Mouse (Mus musculus) hindbrain, embryonic 10.5 days (tissue): ENCODE measurements around the gene Tssk3. TPM values are rescaled to one million over a fixed set of nuclear protein-coding genes. Genes with fewer than 3 reads are reported as not detected.

Experiments
- DNase-seq: peaks from one replicate; pipeline ENCODE4 v3.0.0-alpha.2; 2017; ENCODE audit warnings: low spot score
- H3K27ac ChIP-seq: fragments of 300-500 bp; sonication (generic); 2 replicates; pipeline ENCODE4 v1.5.1; 2016; ENCODE audit warnings: mild to moderate bottlenecking, moderate library complexity
- H3K27me3 ChIP-seq: fragments of 300-500 bp; sonication (generic); 2 replicates; pipeline ENCODE4 v1.6.1; 2016; ENCODE audit warnings: mild to moderate bottlenecking; ENCODE audit not compliant: poor library complexity, insufficient read depth, severe bottlenecking
- H3K36me3 ChIP-seq: fragments of 300-500 bp; sonication (generic); 2 replicates; pipeline ENCODE4 v1.6.1; 2016; ENCODE audit warnings: mild to moderate bottlenecking, moderate library complexity
- H3K4me1 ChIP-seq: fragments of 300-500 bp; sonication (generic); replicated peaks from 2 replicates; pipeline ENCODE4 v1.6.1; 2016; ENCODE audit warnings: mild to moderate bottlenecking
- H3K4me3 ChIP-seq: fragments of 300-500 bp; sonication (generic); 2 replicates; pipeline ENCODE4 v1.5.1; 2016; ENCODE audit warnings: mild to moderate bottlenecking, moderate library complexity
- H3K9me3 ChIP-seq: fragments of 300-500 bp; sonication (generic); 2 replicates; pipeline ENCODE4 v1.6.1; 2016; ENCODE audit warnings: mild to moderate bottlenecking, moderate library complexity
- WGBS: fragments of 180-500 bp; shearing (Covaris S2); methylation state at CpG from one replicate; pipeline ENCODE4 v1.1.7; 2016; 5-methylcytosine and 5-hydroxymethylcytosine counted together
- polyA plus RNA-seq: library from polyadenylated mRNA; unstranded; fragments of >200 nt; fragmentation: Nextera tagmentation; extraction: Ambion mirVana; gene quantifications from 2 replicates; pipeline ENCODE4 v1.2.1, GENCODE M21; 2016

Gene Tssk3
- polyA plus RNA-seq, 1 experiment from 2014 or later, result not detected

DNA sequence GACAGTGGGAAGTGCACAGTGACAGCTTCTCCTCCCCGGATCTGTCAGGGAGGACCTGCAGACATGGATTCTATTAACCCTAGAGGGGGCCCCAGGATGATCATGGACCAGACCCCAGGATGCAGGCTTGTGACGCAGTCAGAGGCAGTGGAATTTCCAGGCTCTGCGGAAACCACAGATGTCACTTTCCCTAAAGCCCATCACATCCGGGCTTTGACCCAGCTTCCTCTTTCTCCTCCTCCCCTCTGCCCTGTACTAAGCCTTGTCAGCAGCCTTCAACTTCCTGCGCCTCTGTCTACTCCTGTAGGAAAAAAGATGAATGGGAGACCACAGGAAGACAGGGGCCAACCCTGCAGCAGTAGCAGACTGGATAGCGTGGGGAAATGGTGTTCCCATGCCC lies 5.8 kb upstream of the Tssk3 start:
- Histone ChIP-seq H3K4me3 (no peak overlapping the region), H3K27ac (peak overlapping the region; percentile 62)

DNA sequence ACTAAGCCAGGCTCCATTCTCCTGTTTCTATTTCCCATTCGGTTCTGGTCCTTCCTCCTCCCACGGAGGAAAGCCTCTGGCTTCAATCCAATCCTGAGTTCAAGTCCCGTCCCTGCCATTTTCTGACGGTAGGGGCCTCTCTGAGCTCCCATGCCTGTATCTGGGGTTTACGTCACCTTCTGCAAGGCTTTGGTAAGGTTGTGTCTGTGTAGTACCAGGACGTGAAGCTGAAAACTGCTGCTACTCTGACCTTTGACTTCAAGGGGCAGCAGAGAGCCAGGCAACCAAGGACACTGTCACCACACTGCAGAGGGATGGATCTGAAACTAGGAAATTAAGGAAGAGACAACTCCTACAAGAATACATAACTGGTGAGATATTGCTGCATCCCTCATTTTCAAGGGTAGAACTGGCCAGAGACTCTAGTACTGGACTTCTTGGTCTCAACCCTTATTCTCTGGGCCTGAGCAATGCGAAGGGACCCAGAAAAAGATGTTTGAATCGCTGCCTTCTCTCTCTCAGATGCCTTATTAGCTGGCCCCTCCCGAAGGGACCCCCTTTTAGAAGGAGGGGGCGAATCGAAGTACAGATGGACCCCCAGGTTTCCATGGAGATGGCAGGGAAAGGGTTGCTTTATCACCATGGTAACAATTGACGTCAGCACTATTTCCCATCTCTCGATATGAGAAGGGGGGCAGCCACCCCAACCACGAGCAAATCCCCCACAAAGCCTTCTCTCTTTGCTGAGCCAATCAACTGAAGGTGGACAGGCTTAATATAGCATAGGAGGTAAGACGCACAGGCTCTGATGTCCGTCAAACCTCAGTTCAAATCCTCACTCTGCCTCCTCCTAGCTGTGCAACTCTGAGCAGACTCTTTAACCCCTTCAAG lies 5.1 kb upstream of the Tssk3 start:
- Histone ChIP-seq H3K27ac (peak overlapping the region; percentile 62), H3K4me1 (peaks cover 51% of the 10 kb centered on the region)

More for the DNA sequence above, 5.8 kb upstream of the Tssk3 start:
- no peak for DNase-seq
- Histone ChIP-seq H3K36me3 (no peaks in the 10 kb centered on the region), H3K27me3 (peaks cover 14% of the 10 kb centered on the region), H3K4me1 (peaks cover 50% of the 10 kb centered on the region), H3K9me3 (no peaks in the 10 kb centered on the region)
- 43% methylated on average over 6 of the region's 6 CpGs for WGBS

GRCm38 (mm10) chr4:129494681-129495080 lies 3.9 kb upstream of the Tssk3 start:
- WGBS, result 76% methylated on average over 7 of the region's 7 CpGs
- no peak overlapping the region for H3K27ac ChIP-seq
- H3K4me3 ChIP-seq, result peak overlapping the region; percentile 9; the same call in 1 of the 2 replicates
- peaks cover 46% of the 10 kb centered on the region for H3K4me1 ChIP-seq
- H3K9me3 ChIP-seq, result no peaks in the 10 kb centered on the region
- no peak for DNase-seq
- 0 out of 2 replicates have a peak, but pooled peaks cover 2% of the 10 kb centered on the region for H3K36me3 ChIP-seq
- H3K27me3 ChIP-seq, result peaks cover 34% of the 10 kb centered on the region

More for the DNA sequence above, 5.1 kb upstream of the Tssk3 start:
- no peaks in the 10 kb centered on the region for H3K36me3 ChIP-seq
- no peak for DNase-seq
- no peaks in the 10 kb centered on the region for H3K9me3 ChIP-seq
- peaks cover 22% of the 10 kb centered on the region for H3K27me3 ChIP-seq
- H3K4me3 ChIP-seq, result no peak overlapping the region
- WGBS, result 32% methylated on average over 16 of the region's 16 CpGs

GRCm38 (mm10) chr4:129481090-129481489 lies 9.7 kb downstream of the Tssk3 start:
- no peaks in the 10 kb centered on the region for H3K27me3 ChIP-seq
- H3K4me3 ChIP-seq, result no peak overlapping the region
- H3K4me1 ChIP-seq, result peaks cover 6% of the 10 kb centered on the region; the same call in 1 of the 2 replicates
- H3K27ac ChIP-seq, result no peak overlapping the region
- WGBS, result 93% methylated on average over 1 of the region's 1 CpGs
- DNase-seq, result no peak
- peaks cover 99% of the 10 kb centered on the region for H3K36me3 ChIP-seq
- H3K9me3 ChIP-seq, result no peaks in the 10 kb centered on the region

DNA sequence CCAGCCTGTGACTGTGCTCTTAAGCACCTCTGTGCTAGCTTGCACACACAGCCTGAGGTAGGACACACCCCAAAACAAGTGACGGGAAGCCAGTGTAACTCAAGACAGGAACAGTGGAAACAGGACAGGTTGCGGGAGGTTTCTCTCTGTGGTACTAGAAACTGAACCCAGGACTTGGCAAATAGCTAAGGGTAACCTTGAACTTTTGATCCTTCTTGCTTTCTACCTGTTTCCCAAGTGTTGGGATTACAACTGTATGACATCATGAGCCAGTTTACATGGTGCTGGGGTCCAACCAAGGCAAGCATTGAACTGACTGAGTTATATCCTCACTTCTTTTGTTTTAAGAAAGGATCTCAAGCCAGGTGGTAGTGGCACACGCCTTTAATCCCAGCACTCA lies 11.0 kb downstream of the Tssk3 start:
- 93% methylated on average over 3 of the region's 3 CpGs for WGBS
- H3K4me1 ChIP-seq, result peaks cover 9% of the 10 kb centered on the region
- no peak overlapping the region for H3K4me3 ChIP-seq
- no peak overlapping the region for H3K27ac ChIP-seq
- peaks cover 98% of the 10 kb centered on the region for H3K36me3 ChIP-seq
- no peaks in the 10 kb centered on the region for H3K9me3 ChIP-seq
- DNase-seq, result no peak
- H3K27me3 ChIP-seq, result no peaks in the 10 kb centered on the region

GRCm38 (mm10) chr4:129476047-129476446 lies 14.8 kb downstream of the Tssk3 start:
- Histone ChIP-seq H3K4me1 (peaks cover 3% of the 10 kb centered on the region; the same call in 1 of the 2 replicates), H3K9me3 (no peaks in the 10 kb centered on the region), H3K36me3 (peaks cover 98% of the 10 kb centered on the region), H3K27ac (no peak overlapping the region), H3K4me3 (no peak overlapping the region), H3K27me3 (no peaks in the 10 kb centered on the region)
- WGBS, result 90% methylated on average over 11 of the region's 11 CpGs
- no peak for DNase-seq

DNA sequence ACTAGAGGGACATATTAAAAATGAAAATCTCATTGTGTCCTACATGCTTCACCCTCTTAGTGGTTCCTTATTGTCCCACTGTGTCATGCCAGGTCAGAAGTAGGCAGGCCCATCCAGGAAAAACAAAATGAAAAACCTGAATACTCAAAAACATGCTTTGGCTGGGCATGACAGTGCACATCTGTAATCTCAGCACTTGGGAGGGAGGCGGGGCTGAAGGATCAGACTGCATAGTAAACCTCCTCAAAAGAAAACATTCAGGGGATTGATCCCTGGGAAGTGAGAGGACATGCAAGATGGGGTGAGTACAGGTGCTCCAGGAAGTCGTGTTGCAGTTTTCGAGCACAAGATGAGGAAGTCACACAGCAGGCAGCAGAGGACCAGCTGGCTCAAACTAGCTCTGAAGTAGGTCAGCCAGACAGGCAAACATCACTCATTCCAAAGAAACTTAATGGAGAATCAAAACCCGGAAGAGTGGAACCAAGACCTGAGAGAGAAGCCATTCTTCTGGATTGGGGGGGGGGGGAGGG lies 26.5 kb downstream of the Tssk3 start:
- Histone ChIP-seq H3K9me3 (no peaks in the 10 kb centered on the region), H3K27ac (no peak overlapping the region), H3K36me3 (peaks cover 55% of the 10 kb centered on the region), H3K4me1 (peaks cover 14% of the 10 kb centered on the region), H3K4me3 (no peak overlapping the region), H3K27me3 (no peaks in the 10 kb centered on the region)
- 82% methylated on average over 4 of the region's 4 CpGs for WGBS
- no peak for DNase-seq

- DNase-seq, result no peak
- Histone ChIP-seq H3K27ac (no peak overlapping the region), H3K9me3 (no peaks in the 10 kb centered on the region), H3K4me1 (peaks cover 14% of the 10 kb centered on the region), H3K27me3 (no peaks in the 10 kb centered on the region), H3K36me3 (peaks cover 45% of the 10 kb centered on the region), H3K4me3 (no peak overlapping the region)
- WGBS, result 88% methylated on average over 24 of the region's 24 CpGs
Observed at GRCm38 (mm10) chr4:129463097-129464059, 27.4 kb downstream of the Tssk3 start.

DNA sequence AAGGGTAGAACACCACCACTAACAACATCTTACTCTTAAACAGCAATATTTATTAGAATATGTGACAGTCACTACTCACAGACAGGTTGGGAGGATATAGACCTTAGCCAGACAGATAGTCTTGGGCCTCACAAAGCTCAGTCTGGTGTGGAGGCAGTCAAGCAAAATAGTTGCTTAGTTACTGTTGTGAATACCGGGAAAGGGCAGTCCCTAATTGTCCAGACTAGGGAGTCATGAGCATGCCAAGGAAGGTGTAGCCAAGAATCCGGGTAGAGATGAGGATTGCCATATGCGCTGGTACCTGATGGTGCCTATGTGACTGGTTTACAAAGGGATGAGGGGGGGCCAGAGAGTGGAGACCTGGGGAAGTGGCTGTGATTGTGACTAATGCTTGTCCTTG lies 28.7 kb downstream of the Tssk3 start:
- no peak for DNase-seq
- Histone ChIP-seq H3K9me3 (no peaks in the 10 kb centered on the region), H3K36me3 (peaks cover 33% of the 10 kb centered on the region), H3K4me1 (peaks cover 14% of the 10 kb centered on the region), H3K27me3 (no peaks in the 10 kb centered on the region), H3K27ac (peak overlapping the region; percentile 85), H3K4me3 (peak overlapping the region; percentile 80)
- WGBS, result 48% methylated on average over 3 of the region's 3 CpGs

- Histone ChIP-seq H3K27me3 (no peaks in the 10 kb centered on the region), H3K27ac (peak within 1 kb of the TSS; percentile 89), H3K9me3 (no peaks in the 10 kb centered on the region), H3K4me3 (peak within 1 kb of the TSS; percentile 80), H3K4me1 (peaks cover 14% of the 10 kb centered on the region), H3K36me3 (peaks cover 25% of the 10 kb centered on the region)
- peak; percentile 100 for DNase-seq
- WGBS, result under 1% methylated on average over 46 of the region's 46 CpGs
Observed at GRCm38 (mm10) chr4:129461183-129461960, 29.4 kb downstream of the Tssk3 start, which contains the start of gene Bsdc1. TSS of gene Bsdc1 (plus strand) at chr4:129461581.

GRCm38 (mm10) chr4:129460827-129461182 lies 30.0 kb downstream of the Tssk3 start:
- peak overlapping the region; percentile 89 for H3K27ac ChIP-seq
- no peak for DNase-seq
- H3K9me3 ChIP-seq, result no peaks in the 10 kb centered on the region
- peak overlapping the region; percentile 80 for H3K4me3 ChIP-seq
- peaks cover 20% of the 10 kb centered on the region for H3K36me3 ChIP-seq
- no peaks in the 10 kb centered on the region for H3K27me3 ChIP-seq
- 3% methylated on average over 4 of the region's 4 CpGs for WGBS
- H3K4me1 ChIP-seq, result peaks cover 14% of the 10 kb centered on the region

DNA sequence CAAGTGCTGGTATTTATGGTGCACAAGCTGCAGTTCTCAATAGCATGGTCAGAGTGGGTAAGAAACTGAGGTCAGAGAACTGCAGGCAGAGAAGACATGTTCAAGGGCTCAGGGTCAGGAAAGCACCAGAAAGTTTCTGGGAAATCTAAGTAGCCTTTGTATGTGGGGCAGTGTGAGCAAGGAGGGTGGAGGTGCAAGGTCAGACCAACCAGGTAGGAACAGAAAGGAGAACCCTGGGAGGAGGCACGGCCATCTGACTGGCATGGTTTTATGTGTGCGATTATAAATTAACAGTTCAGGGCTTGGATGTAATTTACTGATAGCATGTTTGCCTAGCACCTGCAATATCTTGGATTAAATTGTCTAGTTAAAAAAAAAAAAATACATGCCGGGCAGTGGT lies 31.1 kb downstream of the Tssk3 start:
- no peak overlapping the region for H3K27ac ChIP-seq
- H3K4me1 ChIP-seq, result peaks cover 14% of the 10 kb centered on the region
- DNase-seq, result no peak
- WGBS, result 95% methylated on average over 3 of the region's 3 CpGs
- H3K27me3 ChIP-seq, result no peaks in the 10 kb centered on the region
- no peaks in the 10 kb centered on the region for H3K9me3 ChIP-seq
- H3K4me3 ChIP-seq, result no peak overlapping the region
- peaks cover 9% of the 10 kb centered on the region for H3K36me3 ChIP-seq
